Mouse (Mus musculus) spleen, adult 2 months (tissue): Measurements from ENCODE around the gene Rassf2.

ENCODE experiments used
- CTCF ChIP-seq: fragments of 200-500 bp; IDR thresholded peaks from 2 replicates; pipeline ENCODE4 v1.5.1; 2011; ENCODE audit warnings: mild to moderate bottlenecking, inconsistent platforms; ENCODE audit not compliant: insufficient read depth, insufficient read length, insufficient replicate concordance; ENCODE audit errors: extremely low read depth
- POLR2A ChIP-seq: fragments of 200-500 bp; IDR thresholded peaks from 2 replicates; pipeline ENCODE4 v1.6.1; 2011; ENCODE audit warnings: low read depth, low read length, inconsistent platforms

GRCm38 (mm10) chr2:131976663-131977062, 53.4 kb downstream of the Rassf2 start:
- no peak for TF ChIP-seq CTCF
- TF ChIP-seq POLR2A: no peak
